Mouse (Mus musculus): Measurements from ENCODE around the gene Grik4.

The Grik4 gene

DNA sequence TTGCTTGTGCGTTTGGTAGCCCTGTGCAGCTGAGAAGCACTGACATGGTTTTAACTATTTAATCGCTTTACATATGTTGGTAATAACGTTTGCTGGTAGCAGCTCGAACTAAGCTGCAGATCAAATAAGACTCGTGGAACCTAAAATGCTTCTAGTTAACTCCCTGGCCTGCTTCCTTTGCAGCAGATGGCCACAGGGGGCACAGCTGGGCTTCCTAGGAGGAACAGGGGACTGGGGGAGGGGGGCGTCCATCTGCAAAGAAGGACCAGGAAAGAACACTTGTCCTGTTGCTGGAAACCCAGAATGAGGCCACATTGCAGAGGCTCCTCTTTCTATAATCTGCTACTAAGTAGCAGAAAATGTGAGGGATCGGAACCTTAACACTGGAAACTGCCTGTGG is 24.1 kb downstream of the Grik4 start:
- no peak for TF ChIP-seq GATA4 (IDR thresholded peaks at IDR 0.05; ENCODE audit: insufficient replicate concordance, low read length)

DNA sequence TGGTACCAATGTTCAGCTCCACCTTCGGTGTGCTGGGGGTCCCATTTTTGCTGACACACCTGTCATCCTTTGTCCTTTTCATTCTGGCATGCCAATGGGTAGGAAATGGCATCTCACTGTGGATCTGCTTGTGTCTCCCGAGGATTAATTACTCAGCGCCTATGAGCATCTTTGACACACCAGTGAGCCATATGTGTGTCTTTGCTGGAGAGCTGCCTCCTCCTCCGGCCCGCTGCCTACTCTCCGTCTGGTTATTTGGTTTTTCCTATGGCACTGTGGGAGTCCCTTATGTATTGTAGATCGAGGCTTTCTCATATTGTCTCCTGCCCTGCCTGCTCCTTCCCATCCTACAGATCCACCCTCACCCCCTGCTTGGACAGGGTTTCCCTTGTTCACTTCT is 26.4 kb downstream of the Grik4 start:
- no peak for TF ChIP-seq GATA4 (IDR thresholded peaks at IDR 0.05; ENCODE audit: insufficient replicate concordance, low read length)

DNA sequence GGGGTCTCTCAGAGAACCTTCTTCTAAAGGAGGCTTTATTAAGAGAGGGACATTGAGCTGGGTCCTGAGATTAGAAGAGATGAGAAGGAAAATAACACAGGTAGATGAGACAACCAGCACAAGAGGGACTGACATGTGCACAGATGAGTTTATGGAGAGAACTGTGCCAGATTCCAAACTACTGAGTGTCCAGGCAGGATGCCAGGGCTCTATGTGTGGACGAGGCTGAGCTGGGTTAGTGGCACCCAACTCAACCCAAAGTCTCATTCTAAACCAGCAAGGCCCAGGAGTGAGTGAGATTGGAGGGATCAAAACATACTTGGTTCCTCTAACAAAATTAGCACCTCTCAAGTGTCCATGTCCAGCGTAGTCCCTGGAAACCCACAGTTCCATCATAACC is 31.1 kb downstream of the Grik4 start:
- no peak for TF ChIP-seq GATA4 (IDR thresholded peaks at IDR 0.05; ENCODE audit: insufficient replicate concordance, low read length)

DNA sequence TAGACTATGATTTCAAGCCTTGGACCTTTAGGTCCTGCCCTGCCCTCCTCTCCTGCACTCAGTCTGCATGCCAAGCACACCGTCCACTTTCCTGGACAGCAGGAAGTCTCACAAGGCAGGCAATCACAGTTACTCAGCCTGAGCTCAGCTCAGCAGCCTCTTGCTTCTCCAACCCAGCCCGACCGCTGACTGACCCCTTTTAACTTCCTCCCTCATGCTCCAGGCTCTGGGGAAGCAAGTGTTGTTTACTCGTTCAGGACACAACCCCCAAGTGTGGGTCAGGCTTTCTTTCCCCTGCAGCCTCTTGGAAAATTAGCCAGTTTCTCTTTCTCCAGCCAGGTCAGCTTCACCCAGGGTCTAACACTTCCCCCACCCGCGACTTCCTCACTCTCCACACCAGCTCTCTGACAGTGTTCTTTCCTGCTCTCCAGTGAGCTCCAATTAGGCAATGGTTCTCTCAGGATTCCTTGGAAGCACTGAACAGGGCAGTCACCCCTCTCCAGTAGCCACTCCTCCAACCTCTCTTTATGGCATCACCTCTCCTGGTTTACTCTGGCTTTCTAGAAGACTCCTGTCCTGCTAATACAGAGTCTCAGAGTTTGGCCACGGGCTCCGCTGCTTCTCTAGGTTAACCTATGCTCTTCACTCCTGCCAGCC is 35.5 kb downstream of the Grik4 start:
- no peak; the same call in 1 of the 2 replicates for TF ChIP-seq GATA4 (IDR thresholded peaks at IDR 0.05; ENCODE audit: insufficient replicate concordance, low read length)

DNA sequence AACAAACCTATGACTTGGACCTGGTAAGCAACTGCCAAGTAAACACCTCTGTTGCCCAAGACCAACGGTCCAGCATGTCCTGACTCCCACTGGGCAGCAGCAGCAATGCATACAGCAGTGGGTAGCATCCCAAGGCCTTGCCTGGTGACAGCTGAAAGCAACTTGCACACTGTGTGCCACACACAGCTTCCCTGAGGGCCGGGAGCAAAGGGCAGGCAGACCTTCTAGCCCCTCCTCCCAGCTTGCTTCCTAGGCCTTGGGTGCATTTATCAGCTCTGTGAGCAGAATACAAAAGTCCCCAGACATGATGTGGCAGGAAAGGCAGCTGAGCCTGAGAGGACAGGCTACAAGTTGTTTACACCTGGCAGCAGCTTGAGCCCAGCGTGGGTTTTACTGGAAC is 37.3 kb downstream of the Grik4 start:
- no peak for TF ChIP-seq GATA4 (IDR thresholded peaks at IDR 0.05; ENCODE audit: insufficient replicate concordance, low read length)

DNA sequence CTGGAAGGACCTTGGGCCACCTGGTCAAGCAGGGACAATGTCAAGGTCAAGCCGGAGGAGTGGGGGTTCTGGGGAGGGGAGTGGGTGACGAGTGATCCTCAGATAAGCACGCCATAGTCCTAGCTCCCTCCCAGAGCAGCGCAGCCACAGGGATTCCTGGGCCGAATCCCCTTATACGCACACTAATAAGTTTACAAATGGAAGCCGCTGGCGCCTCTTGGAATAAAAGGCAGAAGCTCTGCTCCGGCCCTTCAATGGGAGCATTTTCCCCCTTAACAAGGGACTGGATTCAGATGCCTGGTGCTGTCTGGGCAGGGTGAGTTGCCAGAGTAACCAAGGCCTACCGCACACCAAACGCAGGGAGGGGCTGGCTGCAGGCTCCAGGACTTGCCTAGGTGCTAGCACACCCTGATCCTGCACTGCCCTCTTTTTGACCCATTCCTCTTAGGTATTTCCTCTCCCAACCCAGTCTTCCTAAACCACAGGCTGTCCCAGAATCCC is 46.2 kb downstream of the Grik4 start:
- TF ChIP-seq GATA4 (IDR thresholded peaks at IDR 0.05; ENCODE audit: insufficient replicate concordance, low read length), result no peak

DNA sequence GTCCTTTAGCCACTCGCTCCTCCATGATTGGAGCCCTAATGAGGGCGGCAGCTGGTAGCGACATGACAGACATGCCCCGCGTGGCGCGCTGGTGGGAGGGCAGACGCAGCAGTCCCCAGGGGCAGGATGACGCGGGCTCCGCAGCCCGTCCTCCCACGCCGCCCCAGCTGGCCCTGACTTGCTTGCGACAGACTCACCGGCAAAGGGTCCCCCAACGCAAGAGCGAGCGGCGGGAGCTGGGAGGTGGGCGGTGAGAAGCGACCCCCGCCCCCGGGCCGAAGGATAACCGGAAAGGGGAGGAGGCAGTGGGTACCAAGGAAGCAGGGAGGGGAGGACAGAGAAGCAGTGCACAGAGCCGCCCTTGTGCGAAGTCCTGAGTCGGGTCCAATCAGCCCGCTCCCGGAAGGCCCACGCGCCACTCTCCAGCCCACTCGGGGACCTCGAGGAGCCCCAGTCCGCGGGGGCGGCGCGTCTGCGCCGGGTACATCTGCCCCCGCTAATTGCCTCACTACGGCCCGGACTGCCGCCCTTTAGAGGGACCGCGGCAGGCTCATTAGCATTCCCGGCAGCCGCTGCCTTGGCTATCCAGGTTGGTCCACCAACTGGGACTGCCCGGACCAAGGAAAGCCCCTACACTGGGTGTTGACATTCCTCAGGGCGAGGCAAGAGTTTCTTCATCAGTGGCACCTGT is 46.8 kb downstream of the Grik4 start:
- no peak for TF ChIP-seq GATA4 (IDR thresholded peaks at IDR 0.05; ENCODE audit: insufficient replicate concordance, low read length)

DNA sequence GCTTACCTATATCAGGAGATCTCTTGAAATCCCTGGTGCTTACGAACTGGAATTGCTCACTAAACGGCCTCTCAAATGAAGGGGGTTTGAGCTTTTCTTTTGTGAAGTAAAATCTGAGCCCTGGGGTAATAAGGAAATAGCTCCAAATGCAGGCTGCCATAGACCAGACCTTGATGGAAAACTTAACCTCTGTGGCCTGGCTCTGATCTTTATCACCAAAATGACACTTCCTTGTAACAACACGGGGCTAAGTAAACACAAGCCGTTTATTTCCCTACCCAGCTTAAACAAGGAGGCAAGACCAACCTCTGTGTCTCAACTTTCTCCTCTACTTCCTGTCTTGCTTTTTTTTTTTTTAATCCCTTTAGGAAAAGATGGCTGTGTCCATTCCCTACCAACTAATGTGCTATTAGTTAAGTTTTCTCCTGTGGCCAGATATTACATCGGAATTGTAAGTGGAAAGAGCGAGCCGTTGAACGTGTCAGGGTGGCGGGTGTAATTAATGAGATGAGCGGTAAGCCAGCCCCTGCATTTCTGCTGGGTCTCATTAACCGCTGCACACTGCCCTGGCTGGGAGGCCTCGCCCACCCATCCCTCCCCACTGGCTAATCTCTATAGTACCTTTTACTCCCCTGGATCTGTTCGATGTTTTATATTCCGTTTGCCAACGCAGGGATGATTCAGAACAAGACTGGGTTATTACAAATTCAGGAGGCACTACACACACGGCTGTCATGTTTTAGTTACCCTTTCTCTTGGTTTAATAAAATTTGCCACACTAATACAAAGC is 47.7 kb downstream of the Grik4 start:
- no peak for TF ChIP-seq GATA4 (IDR thresholded peaks at IDR 0.05; ENCODE audit: insufficient replicate concordance, low read length)

DNA sequence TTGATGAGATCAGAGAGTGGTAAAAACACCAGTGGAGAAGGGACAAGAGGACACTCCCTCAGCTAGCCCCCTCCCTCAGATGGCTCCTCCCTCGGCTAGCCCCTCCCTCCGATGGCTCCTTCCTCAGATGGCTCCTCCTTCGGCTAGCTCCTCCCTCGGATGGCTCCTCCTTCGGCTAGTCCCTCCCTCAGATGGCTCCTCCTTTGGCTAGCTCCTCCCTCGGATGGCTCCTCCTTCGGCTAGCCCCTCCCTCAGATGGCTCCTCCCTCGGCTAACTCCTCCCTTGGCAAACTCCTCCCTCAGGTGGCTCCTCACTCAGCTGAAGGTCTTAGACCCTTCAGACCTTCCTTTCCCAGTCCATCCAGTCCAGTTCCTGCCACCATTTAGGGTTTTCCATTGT is 51.5 kb downstream of the Grik4 start:
- no peak for TF ChIP-seq GATA4 (IDR thresholded peaks at IDR 0.05; ENCODE audit: insufficient replicate concordance, low read length)

DNA sequence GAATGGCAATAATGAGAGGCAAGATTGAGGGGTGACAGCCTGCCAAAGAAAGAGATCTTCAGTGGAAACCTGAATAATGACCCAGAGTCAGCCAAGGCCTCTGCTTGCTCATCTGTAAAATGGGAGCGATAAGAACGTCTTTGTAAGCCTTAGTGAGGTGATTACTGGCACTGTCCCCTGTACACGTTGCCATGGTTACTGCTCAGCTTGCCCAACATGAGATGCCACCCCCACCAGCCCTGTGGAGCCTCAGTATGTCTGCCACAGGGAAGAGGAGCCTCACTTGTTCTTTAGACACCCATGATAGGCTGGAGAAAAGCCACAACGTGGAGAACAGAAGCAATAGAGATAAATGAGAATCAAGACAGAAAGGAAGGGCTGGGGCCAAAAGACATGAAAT is 56.4 kb downstream of the Grik4 start:
- no peak for TF ChIP-seq GATA4 (IDR thresholded peaks at IDR 0.05; ENCODE audit: insufficient replicate concordance, low read length)

DNA sequence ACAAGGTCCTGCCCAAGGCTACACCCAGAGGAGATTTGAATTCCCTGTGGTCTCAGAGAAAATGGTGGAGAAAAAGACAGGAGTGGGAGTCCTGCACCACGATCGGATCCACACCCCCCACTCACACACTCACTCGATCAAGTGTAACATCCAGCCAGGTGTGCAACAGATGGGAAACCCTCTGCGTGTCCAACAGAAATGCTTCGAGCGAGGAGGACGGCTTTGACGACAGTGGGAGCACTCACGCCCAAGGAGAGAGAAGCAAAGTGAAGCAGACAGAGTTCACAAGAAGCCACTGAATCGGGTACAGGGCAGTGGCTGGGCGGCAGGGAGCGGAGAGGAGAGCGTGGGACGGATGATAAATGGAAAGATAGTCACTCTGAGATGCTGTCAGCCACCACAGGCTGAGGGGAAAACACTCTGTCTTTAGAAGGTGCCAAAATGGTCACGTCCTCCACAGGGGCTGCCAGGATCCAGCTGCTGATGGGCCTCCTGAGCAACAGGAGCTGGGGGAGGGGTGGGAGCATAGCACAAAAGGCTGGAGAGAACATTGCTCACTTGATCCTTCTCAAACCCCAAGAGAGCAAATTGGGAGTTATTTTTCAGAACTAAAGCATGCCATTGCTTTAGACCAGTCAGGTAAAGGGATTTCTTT is 58.1 kb downstream of the Grik4 start:
- no peak for TF ChIP-seq GATA4 (IDR thresholded peaks at IDR 0.05; ENCODE audit: insufficient replicate concordance, low read length)

DNA sequence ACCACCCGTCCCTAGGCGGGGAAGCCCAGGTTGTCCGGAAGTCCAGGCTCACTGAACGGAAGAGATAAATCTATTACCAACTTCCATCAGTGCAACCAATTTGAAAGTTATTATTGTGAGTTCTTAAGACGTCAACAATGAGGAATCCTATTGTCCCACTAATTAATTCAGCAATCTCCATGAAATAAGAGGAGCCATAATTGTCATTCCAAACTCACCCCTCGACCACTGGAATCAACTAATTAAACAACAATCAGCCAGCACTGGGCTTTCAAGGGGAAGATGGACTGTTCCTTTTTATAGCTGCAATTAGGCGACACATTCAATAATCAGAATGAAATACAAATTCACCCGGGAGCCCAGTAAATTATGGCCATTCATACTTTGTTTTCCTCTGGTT is 58.7 kb downstream of the Grik4 start:
- no peak for TF ChIP-seq GATA4 (IDR thresholded peaks at IDR 0.05; ENCODE audit: insufficient replicate concordance, low read length)

DNA sequence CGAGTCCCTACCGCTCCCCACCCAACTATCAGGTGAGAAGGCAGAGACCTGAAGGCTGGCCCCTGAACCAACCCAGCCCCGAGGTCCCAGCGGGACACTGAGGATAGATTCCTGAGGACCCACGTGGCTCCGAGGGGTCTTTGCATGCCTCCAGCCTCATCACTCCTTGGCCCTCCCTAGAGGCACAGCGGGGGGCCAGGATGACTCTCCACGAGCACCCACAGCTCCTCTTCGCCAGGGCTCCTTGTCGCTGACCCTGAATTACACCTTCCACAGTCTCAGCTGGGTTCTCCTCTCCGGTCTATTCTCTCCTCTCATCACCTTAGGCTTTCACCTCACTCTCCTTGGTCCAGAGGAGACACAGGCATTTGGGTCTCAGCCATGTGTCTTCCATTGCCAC is 59.2 kb downstream of the Grik4 start:
- no peak for TF ChIP-seq GATA4 (IDR thresholded peaks at IDR 0.05; ENCODE audit: insufficient replicate concordance, low read length)

DNA sequence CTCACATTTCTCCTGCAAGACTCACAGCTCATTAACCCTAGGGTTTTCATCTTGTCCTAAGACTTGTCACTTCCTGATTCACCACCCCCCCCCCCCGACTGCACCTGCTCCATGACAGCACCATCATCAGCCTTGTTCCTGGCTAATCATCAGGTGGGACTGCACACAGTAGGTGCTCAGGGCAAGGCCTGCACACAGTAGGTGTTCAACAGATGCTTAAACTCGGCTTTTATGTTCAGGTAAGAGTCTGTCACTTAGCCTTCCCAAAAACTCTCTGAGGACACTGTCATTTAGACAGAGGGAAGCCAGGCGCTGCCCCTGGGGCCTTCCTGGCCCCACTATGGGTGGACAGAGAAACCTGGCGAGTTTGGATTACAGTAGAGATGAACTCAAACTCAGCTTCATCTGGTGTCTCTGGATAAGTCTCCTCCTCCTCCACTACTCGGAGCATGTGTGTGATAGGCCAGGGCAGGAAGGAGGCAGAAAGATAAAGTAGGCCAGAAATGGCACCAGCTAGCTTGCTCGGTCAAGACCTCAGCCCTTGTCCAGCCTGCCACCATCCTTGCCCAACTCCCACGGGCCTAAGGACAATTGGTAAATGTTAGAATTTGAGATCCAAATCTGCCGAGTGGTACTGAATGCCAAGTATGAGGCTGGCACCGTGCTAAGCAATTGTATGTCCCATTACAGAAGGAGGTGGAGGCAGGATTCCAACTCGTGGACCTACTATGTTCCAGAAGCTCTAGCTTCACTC is 61.1 kb downstream of the Grik4 start:
- TF ChIP-seq GATA4 (IDR thresholded peaks at IDR 0.05; ENCODE audit: insufficient replicate concordance, low read length), result no peak

DNA sequence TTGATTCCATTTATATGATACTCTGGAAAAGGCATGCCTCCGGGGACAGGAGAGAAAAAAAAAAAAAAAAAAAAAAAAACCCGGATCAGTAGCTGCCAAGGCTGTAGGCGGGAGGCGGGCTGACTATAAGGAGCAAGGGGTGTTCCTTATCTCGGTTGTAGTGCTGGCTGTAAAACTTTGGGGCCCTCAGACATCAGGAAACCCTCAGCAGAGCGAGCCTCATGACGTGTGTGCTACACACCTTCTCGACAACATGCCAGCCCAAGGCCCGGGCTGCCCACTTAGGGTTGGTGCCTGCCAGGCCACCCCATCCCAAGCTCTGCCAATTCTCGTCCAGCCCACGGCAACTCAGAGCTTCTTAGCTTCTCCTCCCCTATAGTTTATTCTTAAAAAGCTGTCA is 62.0 kb downstream of the Grik4 start:
- no peak for TF ChIP-seq GATA4 (IDR thresholded peaks at IDR 0.05; ENCODE audit: insufficient replicate concordance, low read length)

All from liver, adult (tissue).